Mouse (Mus musculus): ENCODE data around the gene Irak4. TPM values are rescaled to one million over a fixed set of nuclear protein-coding genes. Genes with fewer than 3 reads are reported as not detected.

The Irak4 gene
- polyA plus RNA-seq, 1 experiment from 2014 or later, result 3.8 TPM

GRCm38 (mm10) chr15:94532306-94532705 is 11.1 kb upstream of the Irak4 start:
- no peaks in the 10 kb centered on the region for H3K9me3 ChIP-seq (replicated peaks)
- peaks cover 19% of the 10 kb centered on the region for H3K36me3 ChIP-seq
- no peak overlapping the region for H3K4me2 ChIP-seq
- no peak for DNase-seq
- no peaks in the 10 kb centered on the region for H3K4me1 ChIP-seq (replicated peaks)
- ATAC-seq (ENCODE audit: low read depth), result no peak
- no peak overlapping the region for H3K4me3 ChIP-seq (replicated peaks)
- no peak overlapping the region for H3K9ac ChIP-seq
- no peak overlapping the region for H3K27ac ChIP-seq
- WGBS (ENCODE audit: insufficient replicate concordance), result 66% methylated on average over 5 of the region's 5 CpGs
- H3K27me3 ChIP-seq, result no peaks in the 10 kb centered on the region

- no peak overlapping the region for H3K4me3 ChIP-seq (replicated peaks)
- H3K36me3 ChIP-seq, result peaks cover 19% of the 10 kb centered on the region
- no peak overlapping the region for H3K9ac ChIP-seq
- no peak overlapping the region for H3K4me2 ChIP-seq
- no peaks in the 10 kb centered on the region for H3K4me1 ChIP-seq (replicated peaks)
- WGBS (ENCODE audit: insufficient replicate concordance), result 83% methylated on average over 6 of the region's 6 CpGs
- DNase-seq, result no peak
- H3K27me3 ChIP-seq, result no peaks in the 10 kb centered on the region
- no peaks in the 10 kb centered on the region for H3K9me3 ChIP-seq (replicated peaks)
- no peak overlapping the region for H3K27ac ChIP-seq
- ATAC-seq (ENCODE audit: low read depth), result no peak
These were observed 10.5 kb upstream of the Irak4 start for GRCm38 (mm10) chr15:94532956-94533355.

GRCm38 (mm10) chr15:94535521-94535920 is 7.9 kb upstream of the Irak4 start:
- DNase-seq (no peak), ATAC-seq (ENCODE audit: low read depth) (no peak)
- H3K36me3 ChIP-seq, result peaks cover 5% of the 10 kb centered on the region
- H3K4me3 ChIP-seq (replicated peaks), result no peak overlapping the region
- no peak overlapping the region for H3K27ac ChIP-seq
- H3K9ac ChIP-seq, result no peak overlapping the region
- no peak overlapping the region for H3K4me2 ChIP-seq
- 55% methylated on average over 7 of the region's 7 CpGs for WGBS (ENCODE audit: insufficient replicate concordance)
- H3K4me1 ChIP-seq (replicated peaks), result no peaks in the 10 kb centered on the region
- no peaks in the 10 kb centered on the region for H3K9me3 ChIP-seq (replicated peaks)
- no peaks in the 10 kb centered on the region for H3K27me3 ChIP-seq

- H3K27me3 ChIP-seq, result no peaks in the 10 kb centered on the region
- no peak overlapping the region for H3K4me3 ChIP-seq (replicated peaks)
- no peaks in the 10 kb centered on the region for H3K36me3 ChIP-seq
- H3K4me2 ChIP-seq, result no peak overlapping the region
- no peaks in the 10 kb centered on the region for H3K9me3 ChIP-seq (replicated peaks)
- 80% methylated on average over 3 of the region's 3 CpGs for WGBS (ENCODE audit: insufficient replicate concordance)
- no peak for DNase-seq
- peaks cover 15% of the 10 kb centered on the region for H3K4me1 ChIP-seq (replicated peaks)
- ATAC-seq (ENCODE audit: low read depth), result no peak
- no peak overlapping the region for H3K9ac ChIP-seq
- H3K27ac ChIP-seq, result no peak overlapping the region
These were observed 4.1 kb upstream of the Irak4 start for GRCm38 (mm10) chr15:94539296-94539695.

- no peaks in the 10 kb centered on the region for H3K27me3 ChIP-seq
- DNase-seq (no peak), ATAC-seq (ENCODE audit: low read depth) (peak; percentile 80)
- 7% methylated on average over 19 of the region's 22 CpGs for WGBS (ENCODE audit: insufficient replicate concordance)
- peak overlapping the region; percentile 72 for H3K9ac ChIP-seq
- H3K27ac ChIP-seq, result peak overlapping the region; percentile 53; the same call in 1 of the 2 replicates
- peaks cover 20% of the 10 kb centered on the region for H3K4me1 ChIP-seq (replicated peaks)
- no peaks in the 10 kb centered on the region for H3K9me3 ChIP-seq (replicated peaks)
- H3K4me3 ChIP-seq (replicated peaks), result peak overlapping the region; percentile 76
- peak overlapping the region; percentile 80 for H3K4me2 ChIP-seq
- H3K36me3 ChIP-seq, result no peaks in the 10 kb centered on the region
These were observed 655 bp upstream of the Irak4 start for GRCm38 (mm10) chr15:94542567-94543408.

- Histone ChIP-seq H3K9me3 (replicated peaks) (no peaks in the 10 kb centered on the region), H3K4me1 (replicated peaks) (peaks cover 20% of the 10 kb centered on the region), H3K4me3 (replicated peaks) (peak overlapping the region; percentile 76), H3K27me3 (no peaks in the 10 kb centered on the region), H3K36me3 (peaks cover 2% of the 10 kb centered on the region; the same call in 1 of the 2 replicates), H3K4me2 (peak overlapping the region; percentile 80), H3K9ac (peak overlapping the region; percentile 72), H3K27ac (peak overlapping the region; percentile 32; the same call in 1 of the 2 replicates)
- WGBS (ENCODE audit: insufficient replicate concordance), result 32% methylated on average over 9 of the region's 9 CpGs
- ATAC-seq (ENCODE audit: low read depth) (no peak), DNase-seq (no peak)
These were observed 701 bp downstream of the Irak4 start for GRCm38 (mm10) chr15:94544052-94544636.

- ATAC-seq (ENCODE audit: low read depth), result no peak
- 62% methylated on average over 4 of the region's 4 CpGs for WGBS (ENCODE audit: insufficient replicate concordance)
- Histone ChIP-seq H3K27me3 (no peaks in the 10 kb centered on the region), H3K4me2 (peak overlapping the region; percentile 80; the same call in 1 of the 2 replicates), H3K36me3 (peaks cover 5% of the 10 kb centered on the region; the same call in 1 of the 2 replicates), H3K4me3 (replicated peaks) (no peak overlapping the region), H3K9me3 (replicated peaks) (no peaks in the 10 kb centered on the region), H3K27ac (no peak overlapping the region), H3K9ac (no peak overlapping the region), H3K4me1 (replicated peaks) (peaks cover 20% of the 10 kb centered on the region)
- DNase-seq, result no peak
These were observed 1.4 kb downstream of the Irak4 start for GRCm38 (mm10) chr15:94544844-94545243.

- DNase-seq (no peak), ATAC-seq (ENCODE audit: low read depth) (no peak)
- 91% methylated on average over 9 of the region's 9 CpGs for WGBS (ENCODE audit: insufficient replicate concordance)
- Histone ChIP-seq H3K9ac (no peak overlapping the region), H3K9me3 (replicated peaks) (no peaks in the 10 kb centered on the region), H3K4me1 (replicated peaks) (no peaks in the 10 kb centered on the region), H3K4me3 (replicated peaks) (no peak overlapping the region), H3K27me3 (no peaks in the 10 kb centered on the region), H3K4me2 (no peak overlapping the region), H3K36me3 (peaks cover 18% of the 10 kb centered on the region; the same call in 1 of the 2 replicates), H3K27ac (no peak overlapping the region)
These were observed 10.1 kb downstream of the Irak4 start for GRCm38 (mm10) chr15:94553536-94553935.

- Histone ChIP-seq H3K9me3 (replicated peaks) (no peaks in the 10 kb centered on the region), H3K27me3 (no peaks in the 10 kb centered on the region), H3K36me3 (peaks cover 3% of the 10 kb centered on the region; the same call in 1 of the 2 replicates), H3K27ac (no peak overlapping the region), H3K4me2 (no peak overlapping the region), H3K9ac (no peak overlapping the region), H3K4me1 (replicated peaks) (no peaks in the 10 kb centered on the region), H3K4me3 (replicated peaks) (no peak overlapping the region)
- 23% methylated on average over 7 of the region's 7 CpGs for WGBS (ENCODE audit: insufficient replicate concordance)
- peak; percentile 58 for ATAC-seq (ENCODE audit: low read depth)
- peak; percentile 51 for DNase-seq
These were observed 14.0 kb downstream of the Irak4 start for GRCm38 (mm10) chr15:94557442-94557841.

GRCm38 (mm10) chr15:94558895-94559656 is 15.6 kb downstream of the Irak4 start:
- WGBS (ENCODE audit: insufficient replicate concordance), result 60% methylated on average over 17 of the region's 17 CpGs
- Histone ChIP-seq H3K9ac (no peak overlapping the region), H3K27me3 (no peaks in the 10 kb centered on the region), H3K27ac (no peak overlapping the region), H3K36me3 (peaks cover 3% of the 10 kb centered on the region; the same call in 1 of the 2 replicates), H3K4me2 (no peak overlapping the region), H3K9me3 (replicated peaks) (no peaks in the 10 kb centered on the region), H3K4me3 (replicated peaks) (no peak overlapping the region), H3K4me1 (replicated peaks) (no peaks in the 10 kb centered on the region)
- DNase-seq, result no peak
- no peak for ATAC-seq (ENCODE audit: low read depth)

- H3K4me3 ChIP-seq (replicated peaks), result no peak overlapping the region
- 70% methylated on average over 2 of the region's 2 CpGs for WGBS (ENCODE audit: insufficient replicate concordance)
- H3K9ac ChIP-seq, result no peak overlapping the region
- no peak overlapping the region for H3K4me2 ChIP-seq
- no peaks in the 10 kb centered on the region for H3K27me3 ChIP-seq
- ATAC-seq (ENCODE audit: low read depth) (no peak), DNase-seq (no peak)
- H3K27ac ChIP-seq, result no peak overlapping the region
- no peaks in the 10 kb centered on the region for H3K36me3 ChIP-seq
- H3K4me1 ChIP-seq (replicated peaks), result no peaks in the 10 kb centered on the region
- no peaks in the 10 kb centered on the region for H3K9me3 ChIP-seq (replicated peaks)
These were observed 21.5 kb downstream of the Irak4 start for GRCm38 (mm10) chr15:94564909-94565308.
